23 mouse cellular contexts compared by ENCODE assay signal in genomic region chr1:77447061-77447614, GRCm38 (mm10).
DNase-seq lines count a peak whose midpoint lies in the region; ATAC-seq and TF ChIP-seq lines count a peak whose summit lies in the region.
"Had no signal": no experiment of that assay in that cellular context is flagged by ENCODE, and none has a peak within 500 bp of the region (broad histone marks: within the 10 kb centered on the region; RNA-seq: fewer than 3 reads in every experiment).

No protein-coding gene starts in this region.

- ATAC-seq in intestine, embryonic 16.5 days = peak; percentile 72; the same call in 1 of the 2 replicates
- ATAC-seq in intestine, embryonic 15.5 days = no peak; the same call in 1 of the 2 replicates
- no peak for ATAC-seq in midbrain, embryonic 14.5 days (ENCODE audit: low FRiP score, low TSS enrichment)
- ATAC-seq: forebrain, embryonic 14.5 days; inflammation-experienced regulatory T-cells, adult 6 months; midbrain, embryonic 15.5 days had no signal

- no peak for TF ChIP-seq POLR2A in ES-Bruce4 (IDR thresholded peaks at IDR 0.05; ENCODE audit: insufficient read depth, low read length)

- H3K4me3 ChIP-seq in intestine, embryonic 16.5 days (ENCODE audit: low read length) = no peak overlapping the region
- no peak overlapping the region for H3K4me3 ChIP-seq in intestine, embryonic 15.5 days (replicated peaks)
- H3K4me3 ChIP-seq in ES-Bruce4 (ENCODE audit: low read depth, low read length) = no peak overlapping the region
- H3K4me3 ChIP-seq in midbrain, embryonic 14.5 days (replicated peaks; ENCODE audit: low read depth, low read length) = no peak overlapping the region
- H3K4me3 ChIP-seq: embryonic facial prominence, embryonic 15.5 days; heart, embryonic 10.5 days; midbrain, embryonic 15.5 days; neural tube, embryonic 12.5 days had no signal

- TF ChIP-seq EP300 in ES-Bruce4 (IDR thresholded peaks at IDR 0.05; ENCODE audit: insufficient read depth, low read depth, low read length) = peak; percentile 86; the same call in 1 of the 2 replicates

- no peak overlapping the region for H3K4me2 ChIP-seq in intestine, embryonic 16.5 days (ENCODE audit: low read depth, low read length)
- H3K4me2 ChIP-seq in intestine, embryonic 15.5 days (replicated peaks) = no peak overlapping the region
- H3K4me2 ChIP-seq in midbrain, embryonic 14.5 days (ENCODE audit: low read length) = no peak overlapping the region
- H3K4me2 ChIP-seq: embryonic facial prominence, embryonic 15.5 days; hindbrain, embryonic 14.5 days; lung, embryonic 14.5 days; midbrain, embryonic 15.5 days; neural tube, embryonic 12.5 days had no signal

- H3K27ac ChIP-seq in intestine, embryonic 16.5 days (ENCODE audit: low read length) = no peak overlapping the region
- H3K27ac ChIP-seq in intestine, embryonic 15.5 days = no peak overlapping the region
- peak overlapping the region; percentile 55 for H3K27ac ChIP-seq in ES-Bruce4 (ENCODE audit: insufficient read depth, low read length)
- no peak overlapping the region for H3K27ac ChIP-seq in midbrain, embryonic 14.5 days (replicated peaks; ENCODE audit: low read depth, low read length)
- H3K27ac ChIP-seq: embryonic facial prominence, embryonic 15.5 days; heart, embryonic 10.5 days; hindbrain, embryonic 14.5 days; liver, embryonic 14.5 days; midbrain, embryonic 15.5 days; neural tube, embryonic 12.5 days; stomach, postnatal 0 days had no signal

- no peaks in the 10 kb centered on the region for H3K9me3 ChIP-seq in intestine, embryonic 16.5 days (ENCODE audit: control insufficient read depth, low read length)
- no peaks in the 10 kb centered on the region for H3K9me3 ChIP-seq in intestine, embryonic 15.5 days
- H3K9me3 ChIP-seq in ES-Bruce4 (replicated peaks; ENCODE audit: control insufficient read depth, insufficient read depth, low read length, poor library complexity, severe bottlenecking) = no peaks in the 10 kb centered on the region; the same call in 1 of the 2 replicates
- no peaks in the 10 kb centered on the region for H3K9me3 ChIP-seq in midbrain, embryonic 14.5 days (ENCODE audit: control insufficient read depth, low read length)
- H3K9me3 ChIP-seq: embryonic facial prominence, embryonic 15.5 days; heart, embryonic 10.5 days; midbrain, embryonic 15.5 days; neural tube, embryonic 12.5 days had no signal

- H3K36me3 ChIP-seq in intestine, embryonic 16.5 days (ENCODE audit: control insufficient read depth, insufficient read depth, low read length) = no peaks in the 10 kb centered on the region
- H3K36me3 ChIP-seq in intestine, embryonic 15.5 days = no peaks in the 10 kb centered on the region
- no peaks in the 10 kb centered on the region for H3K36me3 ChIP-seq in ES-Bruce4 (ENCODE audit: control insufficient read depth, insufficient read depth, low read length, poor library complexity, severe bottlenecking)
- peaks cover 9% of the 10 kb centered on the region; the same call in 1 of the 2 replicates for H3K36me3 ChIP-seq in midbrain, embryonic 14.5 days (ENCODE audit: control insufficient read depth, insufficient read depth, low read length)
- H3K36me3 ChIP-seq: midbrain, embryonic 15.5 days had no signal

- H3K9ac ChIP-seq in intestine, embryonic 16.5 days (ENCODE audit: low read depth, low read length) = no peak overlapping the region
- no peak overlapping the region for H3K9ac ChIP-seq in intestine, embryonic 15.5 days
- H3K9ac ChIP-seq in ES-Bruce4 (ENCODE audit: low read depth, poor library complexity, severe bottlenecking) = no peak overlapping the region
- no peak overlapping the region for H3K9ac ChIP-seq in midbrain, embryonic 14.5 days (replicated peaks; ENCODE audit: low read length)
- H3K9ac ChIP-seq: embryonic facial prominence, embryonic 15.5 days; hindbrain, embryonic 14.5 days; liver, embryonic 14.5 days; lung, embryonic 14.5 days; midbrain, embryonic 15.5 days; neural tube, embryonic 12.5 days had no signal

- WGBS in intestine, embryonic 16.5 days = 89% methylated on average over 1 of the region's 1 CpGs
- 95% methylated on average over 1 of the region's 1 CpGs for WGBS in intestine, embryonic 15.5 days
- 98% methylated on average over 1 of the region's 1 CpGs for WGBS in midbrain, embryonic 14.5 days

- DNase-seq in kidney, adult 8-10 months = peak; percentile 67 to 84
- peak; percentile 45 to 78 for DNase-seq in kidney, postnatal 25 days
- DNase-seq in midbrain, embryonic 14.5 days = no peak
- no peak for DNase-seq in frontal cortex, postnatal 36 days (ENCODE audit: low spot score in 2 of 2)
- no peak for DNase-seq in adrenal gland, adult 2 months
- DNase-seq: adrenal gland, postnatal 25 days; cerebellum, adult 8-10 months; heart, postnatal 4 days; layer of hippocampus, postnatal 36 days; lung, embryonic 14.5 days; right cerebral cortex, postnatal 14 days had no signal

- no peaks in the 10 kb centered on the region for H3K27me3 ChIP-seq in intestine, embryonic 16.5 days (replicated peaks; ENCODE audit: control insufficient read depth, insufficient read depth, low read length)
- H3K27me3 ChIP-seq in intestine, embryonic 15.5 days (replicated peaks) = no peaks in the 10 kb centered on the region
- H3K27me3 ChIP-seq in ES-Bruce4 (ENCODE audit: control insufficient read depth, insufficient read depth, low read length, poor library complexity, severe bottlenecking) = no peaks in the 10 kb centered on the region; the same call in 1 of the 2 replicates
- no peaks in the 10 kb centered on the region for H3K27me3 ChIP-seq in midbrain, embryonic 14.5 days (ENCODE audit: control insufficient read depth, insufficient read depth, low read length)
- H3K27me3 ChIP-seq: embryonic facial prominence, embryonic 15.5 days; midbrain, embryonic 15.5 days; neural tube, embryonic 12.5 days had no signal

- peaks cover 3% of the 10 kb centered on the region; the same call in 1 of the 2 replicates for H3K4me1 ChIP-seq in intestine, embryonic 16.5 days (ENCODE audit: control insufficient read depth, insufficient read depth, low read length)
- H3K4me1 ChIP-seq in intestine, embryonic 15.5 days (replicated peaks) = 0 out of 2 replicates have a peak, but pooled peaks cover 4% of the 10 kb centered on the region
- peaks cover 6% of the 10 kb centered on the region for H3K4me1 ChIP-seq in ES-Bruce4 (ENCODE audit: control insufficient read depth, insufficient read depth, low read length)
- H3K4me1 ChIP-seq in midbrain, embryonic 14.5 days (ENCODE audit: control insufficient read depth, insufficient read depth, low read length) = peaks cover 2% of the 10 kb centered on the region; the same call in 1 of the 2 replicates
- H3K4me1 ChIP-seq: embryonic facial prominence, embryonic 15.5 days had no signal

- no peak for TF ChIP-seq CTCF in ES-Bruce4 (IDR thresholded peaks at IDR 0.05; ENCODE audit: low read depth, low read length)

Comparison
In these comparisons a context has a peak if more than half of its experiments do, and no peak if none do; other contexts are left out.
1. DNase-seq: peak in kidney, adult 8-10 months (2 of 2) and kidney, postnatal 25 days (2 of 2); none in midbrain, embryonic 14.5 days (single experiment), frontal cortex, postnatal 36 days (0 of 2) and adrenal gland, adult 2 months (single experiment).